11 mouse cellular contexts compared by ENCODE assay signal in genomic region chr7:25647574-25648123, GRCm38 (mm10). TPM values are rescaled to one million over a fixed set of nuclear protein-coding genes. Genes with fewer than 3 reads are reported as not detected.
DNase-seq lines count a peak whose midpoint lies in the region; ATAC-seq lines count a peak whose summit lies in the region.
"Had no signal": no experiment of that assay in that cellular context is flagged by ENCODE, and none has a peak within 500 bp of the region (broad histone marks: within the 10 kb centered on the region; RNA-seq: fewer than 3 reads in every experiment).

No protein-coding gene starts in this region.

- H3K4me1 ChIP-seq in heart, embryonic 13.5 days = 0 out of 2 replicates have a peak, but pooled peaks cover 12% of the 10 kb centered on the region

- DNase-seq in heart, postnatal 4 days = no peak
- DNase-seq in A20 (ENCODE audit: low read depth, low spot score) = peak; percentile 93
- peak; percentile 64 to 67 for DNase-seq in spleen, adult 18-20 months
- no peak for DNase-seq in neural tube, embryonic 10.5 days (ENCODE audit: extremely low spot score, low spot score)
- no peak for DNase-seq in frontal cortex, postnatal 25 days (ENCODE audit: low spot score in 2 of 2)
- no peak for DNase-seq in cerebellum, postnatal 10 days
- DNase-seq: embryo, embryonic 11 days; liver, embryonic 13.5 days had no signal

- no peaks in the 10 kb centered on the region for H3K36me3 ChIP-seq in heart, embryonic 13.5 days
- H3K36me3 ChIP-seq: liver, embryonic 13.5 days had no signal

- 0 out of 2 replicates have a peak overlapping the region, but pooled peaks have one; percentile 28 for H3K9ac ChIP-seq in heart, embryonic 13.5 days
- H3K9ac ChIP-seq: liver, embryonic 13.5 days had no signal

- 51% methylated on average over 5 of the region's 5 CpGs for WGBS in heart, embryonic 13.5 days

- no peak overlapping the region for H3K4me3 ChIP-seq in heart, embryonic 13.5 days
- H3K4me3 ChIP-seq: liver, embryonic 13.5 days had no signal

- no peak overlapping the region for H3K27ac ChIP-seq in heart, embryonic 13.5 days (replicated peaks)
- H3K27ac ChIP-seq: liver, embryonic 13.5 days had no signal

- no peak overlapping the region for H3K4me2 ChIP-seq in heart, embryonic 13.5 days
- H3K4me2 ChIP-seq: liver, embryonic 13.5 days had no signal

- no peak for ATAC-seq in heart, embryonic 13.5 days (ENCODE audit: extremely low read depth, insufficient number of reproducible peaks, low FRiP score, low TSS enrichment)
- ATAC-seq in activated CD4-positive, CD25-positive, alpha-beta regulatory T cell, adult 4 months = peak; percentile 54

- H3K9me3 ChIP-seq in heart, embryonic 13.5 days = no peaks in the 10 kb centered on the region

- no peaks in the 10 kb centered on the region for H3K27me3 ChIP-seq in heart, embryonic 13.5 days (replicated peaks)
- H3K27me3 ChIP-seq: liver, embryonic 13.5 days had no signal

RNA-seq across cellular contexts. Expression of gene Bckdha, which starts 11.1 kb away (rescaled TPM):
- 56.3 and 56.9 TPM in 2 replicates for polyA plus RNA-seq in heart, embryonic 13.5 days (2015; fragmentation: Nextera tagmentation; extraction: Ambion mirVana)
- total RNA-seq in heart, postnatal 4 days (2021) = 10 to 100 TPM; 46.7 to 59.4 TPM
- 10 to 100 TPM; 15.3 to 15.8 TPM for polyA plus RNA-seq in activated CD4-positive, CD25-positive, alpha-beta regulatory T cell, adult 4 months (2017; shearing (Covaris generic))

RNA-seq across cellular contexts. Expression of gene Exosc5, which starts 11.3 kb away (rescaled TPM):
- 40.4 and 42.1 TPM in 2 replicates for polyA plus RNA-seq in heart, embryonic 13.5 days (2015; fragmentation: Nextera tagmentation; extraction: Ambion mirVana)
- 10 to 100 TPM; 18.8 to 19.6 TPM for total RNA-seq in heart, postnatal 4 days (2021)
- polyA plus RNA-seq in activated CD4-positive, CD25-positive, alpha-beta regulatory T cell, adult 4 months (2017; shearing (Covaris generic)) = 100 to 1,000 TPM in 1 of 2 experiments, 10 to 100 TPM in 1; 94.5 to 110 TPM

RNA-seq across cellular contexts. Expression of gene B3gnt8, which starts 21.2 kb away (rescaled TPM):
- 5.7 and 5.8 TPM in 2 replicates for polyA plus RNA-seq in heart, embryonic 13.5 days (2015; fragmentation: Nextera tagmentation; extraction: Ambion mirVana)
- 1 to 10 TPM; 2.2 to 3.0 TPM for total RNA-seq in heart, postnatal 4 days (2021)
- under 1 TPM; 0.21 to 0.79 TPM for polyA plus RNA-seq in activated CD4-positive, CD25-positive, alpha-beta regulatory T cell, adult 4 months (2017; shearing (Covaris generic))

RNA-seq across cellular contexts. Expression of gene Tmem91, which starts 27.3 kb away (rescaled TPM):
- polyA plus RNA-seq in heart, embryonic 13.5 days (2015; fragmentation: Nextera tagmentation; extraction: Ambion mirVana) = 1.4 and 1.5 TPM in 2 replicates
- total RNA-seq in heart, postnatal 4 days (2021) = under 1 TPM in 1 of 2 experiments, not detected in 1; 0.56 TPM
- 10 to 100 TPM; 10.4 to 11.6 TPM for polyA plus RNA-seq in activated CD4-positive, CD25-positive, alpha-beta regulatory T cell, adult 4 months (2017; shearing (Covaris generic))
- total RNA-seq: heart, postnatal 25 days had no signal

RNA-seq across cellular contexts. Expression of gene Dmac2, which starts 28.4 kb away (rescaled TPM):
- 49.5 and 57.7 TPM in 2 replicates for polyA plus RNA-seq in heart, embryonic 13.5 days (2015; fragmentation: Nextera tagmentation; extraction: Ambion mirVana)
- 10 to 100 TPM; 46.1 to 49.5 TPM for total RNA-seq in heart, postnatal 4 days (2021)
- polyA plus RNA-seq in activated CD4-positive, CD25-positive, alpha-beta regulatory T cell, adult 4 months (2017; shearing (Covaris generic)) = 10 to 100 TPM; 36.4 to 42.7 TPM

Comparison
In these comparisons a context has a peak if more than half of its experiments do, and no peak if none do; other contexts are left out.
1. DNase-seq: peak in A20 (single experiment) and spleen, adult 18-20 months (2 of 2); none in heart, postnatal 4 days (single experiment), neural tube, embryonic 10.5 days (single experiment), frontal cortex, postnatal 25 days (0 of 2) and cerebellum, postnatal 10 days (0 of 2).